Mouse (Mus musculus): Measurements from ENCODE around the gene Ankrd2. TPM values are rescaled to one million over a fixed set of nuclear protein-coding genes. Genes with fewer than 3 reads are reported as not detected.

The Ankrd2 gene
- polyA plus RNA-seq, 1 experiment from 2014 or later, result 1.3 TPM

- Histone ChIP-seq H3K27ac (replicated peaks) (peak overlapping the region; percentile 86), H3K4me2 (peak overlapping the region; percentile 86), H3K4me3 (peak overlapping the region; percentile 82), H3K9ac (peak overlapping the region; percentile 82), H3K9me3 (no peaks in the 10 kb centered on the region), H3K36me3 (no peaks in the 10 kb centered on the region), H3K27me3 (no peaks in the 10 kb centered on the region), H3K4me1 (replicated peaks) (peaks cover 25% of the 10 kb centered on the region)
- no peak for ATAC-seq (ENCODE audit: low FRiP score, low read depth)
- 8% methylated on average over 10 of the region's 10 CpGs for WGBS
Measured at GRCm38 (mm10) chr19:42085690-42086089, 49.9 kb downstream of the Ankrd2 start.

GRCm38 (mm10) chr19:42086166-42086565, 50.4 kb downstream of the Ankrd2 start, which contains the start of gene Morn4:
TSS of gene Morn4 (minus strand) at chr19:42086357.
- Histone ChIP-seq H3K27me3 (no peaks in the 10 kb centered on the region), H3K9ac (peak within 1 kb of the TSS; percentile 82), H3K36me3 (no peaks in the 10 kb centered on the region), H3K4me2 (peak within 1 kb of the TSS; percentile 86), H3K27ac (replicated peaks) (peak within 1 kb of the TSS; percentile 86), H3K9me3 (no peaks in the 10 kb centered on the region), H3K4me1 (replicated peaks) (peaks cover 27% of the 10 kb centered on the region), H3K4me3 (peak within 1 kb of the TSS; percentile 82)
- peak; percentile 86 for ATAC-seq (ENCODE audit: low FRiP score, low read depth)
- WGBS, result 0% methylated on average over 21 of the region's 21 CpGs

GRCm38 (mm10) chr19:42089103-42089747, 53.4 kb downstream of the Ankrd2 start:
- WGBS, result 21% methylated on average over 14 of the region's 14 CpGs
- no peak for ATAC-seq (ENCODE audit: low FRiP score, low read depth)
- Histone ChIP-seq H3K27ac (replicated peaks) (peak overlapping the region; percentile 81), H3K4me1 (replicated peaks) (peaks cover 37% of the 10 kb centered on the region), H3K9ac (no peak overlapping the region), H3K4me3 (peak overlapping the region; percentile 63), H3K36me3 (0 out of 2 replicates have a peak, but pooled peaks cover 3% of the 10 kb centered on the region), H3K4me2 (peak overlapping the region; percentile 75), H3K9me3 (no peaks in the 10 kb centered on the region), H3K27me3 (no peaks in the 10 kb centered on the region)

GRCm38 (mm10) chr19:42089748-42090595, 54.2 kb downstream of the Ankrd2 start, which contains the start of gene Pi4k2a:
TSS of gene Pi4k2a (plus strand) at chr19:42090470.
- Histone ChIP-seq H3K4me2 (peak within 1 kb of the TSS; percentile 75), H3K27me3 (no peaks in the 10 kb centered on the region), H3K9me3 (no peaks in the 10 kb centered on the region), H3K4me1 (replicated peaks) (peaks cover 33% of the 10 kb centered on the region), H3K9ac (peak within 1 kb of the TSS; percentile 65), H3K27ac (replicated peaks) (peak within 1 kb of the TSS; percentile 84), H3K36me3 (0 out of 2 replicates have a peak, but pooled peaks cover 3% of the 10 kb centered on the region), H3K4me3 (peak within 1 kb of the TSS; percentile 63)
- ATAC-seq (ENCODE audit: low FRiP score, low read depth), result peak; percentile 98
- WGBS, result 1% methylated on average over 53 of the region's 55 CpGs

- peak; percentile 58 for ATAC-seq (ENCODE audit: low FRiP score, low read depth)
- WGBS, result 0% methylated on average over 37 of the region's 52 CpGs
- peak overlapping the region; percentile 64 for H3K4me2 ChIP-seq
Measured at GRCm38 (mm10) chr19:42090637-42091141, 54.9 kb downstream of the Ankrd2 start.

More at GRCm38 (mm10) chr19:42090637-42091141, 54.9 kb downstream of the Ankrd2 start:
- H3K27me3 ChIP-seq, result no peaks in the 10 kb centered on the region
- peak overlapping the region; percentile 63 for H3K4me3 ChIP-seq
- no peaks in the 10 kb centered on the region for H3K9me3 ChIP-seq
- peaks cover 29% of the 10 kb centered on the region for H3K4me1 ChIP-seq (replicated peaks)
- peak overlapping the region; percentile 65 for H3K9ac ChIP-seq
- H3K27ac ChIP-seq (replicated peaks), result peak overlapping the region; percentile 84
- 0 out of 2 replicates have a peak, but pooled peaks cover 3% of the 10 kb centered on the region for H3K36me3 ChIP-seq

Other genes with a start within 250 kb of the Ankrd2 start
- 5.8 and 6.6 TPM in 2 replicates for gene Arhgap19, start 234.0 kb upstream of the Ankrd2 start, polyA plus RNA-seq (2015; fragmentation: Nextera tagmentation; extraction: Ambion mirVana)
- gene Frat1, start 206.0 kb upstream of the Ankrd2 start, polyA plus RNA-seq (2015; fragmentation: Nextera tagmentation; extraction: Ambion mirVana), result 19.1 and 21.1 TPM in 2 replicates
- 6.7 and 8.1 TPM in 2 replicates for gene Frat2, start 187.9 kb upstream of the Ankrd2 start, polyA plus RNA-seq (2015; fragmentation: Nextera tagmentation; extraction: Ambion mirVana)
- gene Rrp12, start 139.8 kb upstream of the Ankrd2 start, polyA plus RNA-seq (2015; fragmentation: Nextera tagmentation; extraction: Ambion mirVana), result 17.6 and 19.4 TPM in 2 replicates
- gene Pgam1, start 124.1 kb upstream of the Ankrd2 start, polyA plus RNA-seq (2015; fragmentation: Nextera tagmentation; extraction: Ambion mirVana), result 530 and 573 TPM in 2 replicates
- gene Exosc1, start 102.6 kb upstream of the Ankrd2 start, polyA plus RNA-seq (2015; fragmentation: Nextera tagmentation; extraction: Ambion mirVana), result 52.3 and 59.8 TPM in 2 replicates
- 85.9 and 86.6 TPM in 2 replicates for gene Zdhhc16, start 102.5 kb upstream of the Ankrd2 start, polyA plus RNA-seq (2015; fragmentation: Nextera tagmentation; extraction: Ambion mirVana)
- gene Mms19, start 54.8 kb upstream of the Ankrd2 start, polyA plus RNA-seq (2015; fragmentation: Nextera tagmentation; extraction: Ambion mirVana), result 31.3 and 33.4 TPM in 2 replicates
- 13.0 and 15.0 TPM in 2 replicates for gene Ubtd1, start 54.2 kb upstream of the Ankrd2 start, polyA plus RNA-seq (2015; fragmentation: Nextera tagmentation; extraction: Ambion mirVana)
- gene Hoga1, start 9.6 kb downstream of the Ankrd2 start, polyA plus RNA-seq (2015; fragmentation: Nextera tagmentation; extraction: Ambion mirVana), result 1.6 and 1.8 TPM in 2 replicates
- gene 4933411K16Rik, start 16.2 kb downstream of the Ankrd2 start, polyA plus RNA-seq (2015; fragmentation: Nextera tagmentation; extraction: Ambion mirVana), result 0.12 and 0.14 TPM in 2 replicates
- 130 and 140 TPM in 2 replicates for gene Morn4, start 50.4 kb downstream of the Ankrd2 start, polyA plus RNA-seq (2015; fragmentation: Nextera tagmentation; extraction: Ambion mirVana)
- 29.5 and 33.5 TPM in 2 replicates for gene Pi4k2a, start 54.5 kb downstream of the Ankrd2 start, polyA plus RNA-seq (2015; fragmentation: Nextera tagmentation; extraction: Ambion mirVana)
- 7.8 and 9.6 TPM in 2 replicates for gene Avpi1, start 93.1 kb downstream of the Ankrd2 start, polyA plus RNA-seq (2015; fragmentation: Nextera tagmentation; extraction: Ambion mirVana)
- 4.3 and 4.6 TPM in 2 replicates for gene Marveld1, start 111.4 kb downstream of the Ankrd2 start, polyA plus RNA-seq (2015; fragmentation: Nextera tagmentation; extraction: Ambion mirVana)
- gene Zfyve27, start 128.0 kb downstream of the Ankrd2 start, polyA plus RNA-seq (2015; fragmentation: Nextera tagmentation; extraction: Ambion mirVana), result 60.0 and 65.0 TPM in 2 replicates
- gene Sfrp5, start 166.3 kb downstream of the Ankrd2 start, polyA plus RNA-seq (2015; fragmentation: Nextera tagmentation; extraction: Ambion mirVana), result 3.2 and 4.0 TPM in 2 replicates
- gene Golga7b, start 211.6 kb downstream of the Ankrd2 start, polyA plus RNA-seq (2015; fragmentation: Nextera tagmentation; extraction: Ambion mirVana), result 61.7 and 68.4 TPM in 2 replicates